Mouse (Mus musculus) thymus, postnatal 14 days (tissue): ENCODE data around the gene Adora2a.
"Not testable (repeated sequence)": the region's sequence is repeated elsewhere in the genome, so short reads cannot be mapped to it uniquely, and the experiment has no call there.

Experiments used
- DNase-seq: peaks from one replicate; pipeline ENCODE4 v3.0.0; 2021

Adora2a gene

DNA sequence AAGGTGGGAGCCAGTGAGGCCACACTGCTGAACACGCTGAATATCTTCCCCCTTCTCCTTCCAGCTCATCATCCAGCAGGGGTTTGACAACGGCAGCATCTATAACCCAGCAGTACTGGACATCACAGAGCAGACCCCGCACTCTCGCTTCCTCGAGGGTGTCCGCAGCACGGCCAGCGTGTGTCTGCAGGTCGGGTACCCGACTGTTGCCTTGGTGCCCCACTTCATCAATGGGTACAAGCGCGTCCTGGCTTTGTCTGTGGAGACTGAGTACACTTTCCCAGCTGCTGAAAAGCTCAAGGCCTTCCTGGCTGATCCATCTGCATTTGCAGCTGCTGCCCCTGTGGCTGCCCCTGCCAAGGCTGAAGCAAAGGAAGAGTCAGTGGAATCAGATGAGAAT, 35.9 kb downstream of the Adora2a start:
- no peak for DNase-seq

DNA sequence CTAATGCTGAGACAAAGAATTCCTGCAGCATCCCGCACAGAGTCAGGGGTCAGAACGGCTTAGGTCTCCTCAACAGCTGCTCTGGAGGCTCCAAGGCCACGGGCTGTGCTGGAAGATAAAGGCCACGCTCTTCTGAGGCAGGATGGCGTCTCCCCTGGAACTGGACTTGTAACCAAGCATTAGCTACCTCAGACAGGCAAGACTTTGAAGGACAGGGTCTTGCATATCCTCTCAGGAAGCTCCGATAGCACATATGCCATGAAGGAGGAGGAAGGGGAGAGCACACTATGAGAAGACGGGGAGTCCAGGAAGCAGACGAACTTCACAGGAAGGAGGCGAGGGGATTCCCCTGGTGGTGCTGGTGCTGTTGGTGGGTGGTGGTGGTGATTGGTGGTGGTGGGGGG, 37.2 kb downstream of the Adora2a start:
- not testable (repeated sequence) for DNase-seq

DNA sequence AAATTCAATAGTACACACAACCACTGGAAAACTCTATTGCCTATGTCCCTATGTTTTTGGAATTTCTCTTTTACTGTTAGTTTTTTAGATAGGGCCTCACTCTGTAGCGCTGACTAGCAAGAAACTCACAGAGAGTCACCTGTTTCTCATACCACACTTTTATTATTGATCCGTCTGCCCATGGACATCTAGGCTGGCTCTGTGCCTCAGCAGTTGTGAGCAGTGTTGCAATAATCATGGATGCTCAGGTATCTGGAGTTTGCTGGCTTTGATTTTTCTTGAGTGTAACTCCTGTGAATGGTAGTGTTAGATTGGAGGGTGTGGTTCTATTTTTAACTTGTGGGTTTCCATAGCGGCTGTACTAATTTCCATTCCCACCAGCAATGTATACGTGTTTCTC, 38.7 kb downstream of the Adora2a start:
- DNase-seq: no peak

- DNase-seq: not testable (repeated sequence)
Observed at GRCm38 (mm10) chr10:75364214-75364690, 47.6 kb downstream of the Adora2a start.

DNA sequence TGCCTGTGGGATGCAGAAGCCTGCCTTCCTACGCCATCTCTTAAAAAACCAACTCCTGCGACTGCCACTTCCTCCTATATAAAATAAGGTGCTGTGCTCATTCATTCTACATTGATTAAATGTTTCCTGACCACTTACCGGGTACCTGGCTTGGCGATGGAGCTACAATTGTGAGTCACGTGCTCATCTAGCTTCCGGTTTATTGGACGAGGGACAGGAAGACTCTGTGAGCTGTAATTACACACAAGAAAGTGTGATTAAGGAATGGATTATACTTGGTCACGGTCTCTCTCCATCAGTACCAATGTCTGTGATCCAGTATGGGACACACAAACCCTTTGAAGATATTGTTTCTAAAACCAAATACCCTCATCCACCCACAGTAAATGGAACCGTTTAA, 48.1 kb downstream of the Adora2a start:
- no peak for DNase-seq

DNA sequence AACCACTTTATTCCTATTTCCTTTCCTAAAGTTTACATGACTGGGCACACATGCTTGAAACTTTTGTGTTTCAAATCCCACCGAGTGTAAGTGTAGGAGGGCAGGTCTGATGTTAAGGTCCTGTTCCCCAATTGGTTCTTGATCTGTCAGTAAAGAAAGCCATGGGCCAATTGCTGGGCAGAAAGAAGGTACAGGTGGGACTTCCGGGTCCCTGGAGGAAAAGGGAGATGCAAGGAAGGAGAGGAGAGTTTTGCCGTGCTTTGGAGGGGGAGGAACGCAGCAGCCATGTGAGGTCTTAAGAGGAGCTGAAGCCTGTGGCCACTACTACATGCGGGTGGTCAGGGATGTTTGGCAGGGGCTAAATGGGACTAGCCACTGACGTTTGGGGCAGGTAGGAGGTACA, 48.6 kb downstream of the Adora2a start:
- DNase-seq: peak; percentile 43

GRCm38 (mm10) chr10:75373655-75374351, 57.1 kb downstream of the Adora2a start:
- DNase-seq: not testable (repeated sequence)

DNA sequence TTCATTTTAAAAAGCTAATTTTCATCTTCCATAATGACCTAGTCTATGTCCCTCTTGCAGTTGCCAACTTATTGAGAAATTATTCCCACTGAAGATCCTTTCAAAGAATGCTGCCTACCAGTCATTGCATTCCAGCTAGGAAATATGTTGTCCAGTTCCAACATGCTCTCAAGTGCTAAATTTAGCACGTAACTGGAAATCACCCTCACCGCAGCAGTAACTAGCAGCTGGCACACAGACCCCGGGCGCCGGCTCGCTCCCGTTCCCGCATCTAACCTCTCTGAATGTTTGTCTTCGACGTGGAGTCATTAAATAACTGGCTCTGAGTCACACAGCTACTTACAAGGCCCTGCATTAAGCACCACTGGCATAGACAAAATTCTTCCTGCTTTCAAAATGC, 62.0 kb downstream of the Adora2a start:
- DNase-seq: no peak
